Mouse (Mus musculus) spleen, adult 18-20 months (tissue): ENCODE results near the gene Trappc1.

Experiments used
- DNase-seq, 2 experiments: peaks; one replicate each; pipeline ENCODE4 v3.0.0; 2022; ENCODE audit warnings: mixed read lengths in 2 of 2

The Trappc1 gene

DNA sequence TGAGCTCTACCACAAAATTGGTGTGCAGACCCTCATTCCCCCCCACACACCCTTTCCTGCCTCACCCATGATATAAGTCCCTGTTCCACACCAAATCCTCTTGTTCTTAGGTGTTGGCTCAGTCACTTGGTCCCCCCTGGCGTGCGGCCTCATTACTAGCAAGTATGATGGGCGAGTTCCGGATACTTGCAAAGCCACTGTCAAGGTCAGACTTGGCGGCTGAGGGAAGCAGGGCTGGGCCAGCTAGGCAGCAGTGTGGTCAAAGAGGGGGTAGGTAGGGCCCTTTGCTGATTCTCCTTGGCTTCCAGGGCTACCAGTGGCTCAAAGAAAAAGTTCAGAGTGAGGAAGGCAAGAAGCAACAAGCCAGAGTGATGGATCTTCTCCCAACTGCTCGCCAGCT lies 7.4 kb downstream of the Trappc1 start:
- DNase-seq, result no peak

DNA sequence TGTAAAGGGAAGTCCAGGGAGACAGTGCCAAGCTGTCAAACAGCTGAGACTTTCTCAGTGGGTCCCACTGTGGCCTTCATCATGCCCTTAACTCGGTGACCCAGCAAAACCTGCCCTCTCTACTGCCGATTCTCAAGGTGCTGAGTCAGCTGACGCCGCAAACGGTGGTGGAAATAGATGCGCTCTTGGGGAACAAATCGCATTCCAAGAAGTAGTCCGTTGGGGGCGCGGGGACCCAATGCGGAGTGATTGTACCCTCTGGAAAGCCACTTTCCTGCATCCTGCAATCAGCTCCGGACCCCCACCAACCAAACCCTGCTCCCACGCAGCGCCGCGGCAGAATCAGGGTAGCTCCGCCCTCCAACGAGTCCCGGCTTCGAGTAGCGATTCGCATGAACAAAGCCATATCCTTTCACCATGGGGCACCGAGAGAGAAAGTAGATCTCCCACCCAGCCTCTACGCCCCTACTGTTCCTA lies 8.2 kb downstream of the Trappc1 start:
- peak; percentile 44 to 65 for DNase-seq

DNA sequence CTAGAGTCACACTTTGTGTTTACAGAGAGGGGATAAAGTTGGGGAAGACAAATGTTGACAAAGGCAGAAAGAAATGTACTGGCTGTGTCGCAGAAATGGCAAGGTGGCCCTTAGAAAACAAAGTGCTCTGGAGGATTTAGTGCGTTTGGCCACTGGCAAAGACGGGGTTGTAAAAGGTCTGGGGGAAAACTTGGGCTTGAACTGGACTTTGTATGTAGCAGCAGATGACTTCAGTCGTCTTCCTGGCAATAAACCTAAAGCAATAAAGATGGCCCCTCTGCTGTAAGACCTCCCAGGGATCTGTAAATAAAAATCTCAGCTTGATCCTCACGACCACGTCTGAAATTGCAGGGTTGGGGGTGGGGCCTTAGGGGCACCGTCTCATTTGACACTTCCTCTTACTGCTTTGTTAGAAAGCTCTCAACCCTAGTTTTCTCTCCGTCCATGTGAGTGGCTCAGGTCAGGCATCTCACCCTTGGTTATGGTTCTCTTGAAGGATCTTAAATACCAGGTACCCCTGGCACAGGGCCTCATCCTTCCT lies 9.0 kb downstream of the Trappc1 start:
- DNase-seq, result no peak

DNA sequence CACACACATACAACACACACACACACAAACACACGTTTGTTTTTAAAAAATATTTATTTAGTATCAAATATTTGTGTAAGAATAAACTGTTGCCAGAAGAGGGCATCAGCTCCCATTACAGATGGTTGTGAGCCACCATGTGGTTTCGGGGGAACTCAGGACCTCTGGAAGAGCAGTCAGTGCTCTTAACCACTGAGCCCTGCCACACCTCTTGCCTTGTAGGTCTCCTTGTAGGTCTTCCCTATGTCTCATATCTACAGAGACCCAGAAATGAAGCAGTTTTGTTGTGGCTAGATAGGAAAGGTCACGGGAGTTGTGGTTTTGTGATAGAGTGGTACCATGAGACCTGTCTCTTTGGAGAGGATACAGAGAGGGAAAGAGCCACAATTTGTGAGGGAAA lies 10.1 kb downstream of the Trappc1 start:
- DNase-seq, result no peak

- DNase-seq, result no peak
Measured at GRCm38 (mm10) chr11:69334796-69335195, 11.0 kb downstream of the Trappc1 start.

DNA sequence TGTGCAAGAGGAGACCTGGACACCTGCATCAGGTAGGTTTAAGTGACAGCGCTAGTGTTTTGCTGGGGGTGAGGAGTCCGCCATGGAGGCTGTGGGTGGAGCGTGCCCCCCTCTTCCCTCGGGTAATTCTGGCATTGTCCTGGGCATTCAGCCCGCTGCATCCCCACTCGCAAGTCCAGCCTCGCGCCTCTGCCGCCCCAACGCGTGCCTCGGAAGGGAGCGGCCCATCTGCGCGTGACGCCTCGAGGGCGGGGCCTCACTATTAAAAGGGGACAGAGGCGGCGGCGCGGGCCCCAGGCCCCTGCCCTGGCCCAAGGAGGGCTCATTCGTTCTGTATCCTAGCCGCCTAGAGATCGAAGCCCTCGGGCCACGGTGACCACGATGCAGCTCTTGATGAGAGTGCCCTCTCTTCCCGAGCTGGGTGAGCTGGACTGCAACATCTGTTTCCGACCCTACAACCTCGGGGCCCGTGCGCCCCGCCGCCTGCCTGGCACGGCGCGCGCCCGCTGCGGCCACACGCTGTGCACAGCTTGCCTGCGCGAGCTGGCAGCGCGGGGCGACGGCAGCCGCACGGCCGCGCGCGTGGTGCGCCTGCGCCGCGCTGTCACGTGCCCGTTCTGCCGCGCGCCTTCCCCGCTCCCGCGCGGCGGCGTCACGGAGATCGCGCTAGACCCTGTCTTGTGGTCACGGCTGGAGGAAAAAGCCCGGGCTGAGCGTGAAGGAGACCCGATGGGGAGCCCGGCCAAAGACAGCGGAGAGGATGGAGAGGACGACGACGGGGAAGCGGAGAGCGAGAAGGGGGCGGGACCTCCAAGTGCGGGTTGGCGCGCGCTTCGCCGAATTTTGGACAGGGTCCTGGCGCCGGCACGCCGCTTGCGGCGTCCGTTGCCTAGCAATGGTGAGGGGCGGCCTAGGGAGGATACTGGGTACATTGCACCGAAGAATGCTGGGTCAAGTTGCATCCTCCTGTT lies 16.7 kb downstream of the Trappc1 start, which contains the start of gene Rnf227:
TSS of gene Rnf227 (plus strand) at position 301 of the 971 bp plus-strand sequence.
- peak; percentile 59 to 74 for DNase-seq

- no peak for DNase-seq
Measured at GRCm38 (mm10) chr11:69346441-69346840, 22.7 kb downstream of the Trappc1 start.

DNA sequence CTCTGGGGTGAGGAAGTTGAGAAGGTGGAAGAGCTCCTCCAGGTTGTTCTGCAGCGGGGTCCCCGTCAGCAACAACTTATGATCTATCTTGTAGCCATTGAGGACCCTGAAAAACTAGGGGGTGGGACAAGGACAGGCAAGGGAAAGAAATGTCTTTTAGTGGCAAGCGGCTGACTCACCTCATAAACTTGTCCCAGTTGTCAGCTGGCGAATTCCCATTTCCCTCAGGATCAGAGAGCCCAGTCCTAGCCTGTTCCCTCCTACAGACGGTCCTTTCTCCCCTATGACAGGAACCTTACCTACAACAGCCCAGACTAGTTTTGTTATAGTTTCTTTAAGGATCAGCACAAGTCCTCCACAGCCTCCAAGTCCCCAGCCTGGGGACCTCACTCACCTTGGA lies 32.8 kb downstream of the Trappc1 start:
- no peak for DNase-seq

DNA sequence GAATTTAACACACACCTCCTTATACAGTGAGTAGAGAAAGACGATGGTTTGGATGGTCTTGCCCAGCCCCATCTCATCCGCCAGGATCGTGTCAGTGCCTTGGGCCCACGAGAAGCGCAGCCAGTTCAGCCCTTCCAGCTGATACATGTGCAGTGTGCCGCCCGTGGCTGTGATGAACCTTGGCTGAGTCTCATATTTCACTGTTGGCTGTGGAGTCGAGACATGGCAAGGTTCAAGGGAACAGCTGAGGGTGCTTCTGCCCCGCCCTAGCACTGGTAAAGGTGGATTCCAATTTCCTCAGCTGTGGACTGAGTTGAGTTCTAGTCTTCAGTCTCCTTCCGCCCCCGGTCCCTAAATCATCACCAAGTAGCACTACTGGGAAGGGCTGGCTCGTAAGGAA lies 33.9 kb downstream of the Trappc1 start:
- no peak for DNase-seq

GRCm38 (mm10) chr11:69362021-69362420 lies 38.2 kb downstream of the Trappc1 start:
- DNase-seq, result no peak

DNA sequence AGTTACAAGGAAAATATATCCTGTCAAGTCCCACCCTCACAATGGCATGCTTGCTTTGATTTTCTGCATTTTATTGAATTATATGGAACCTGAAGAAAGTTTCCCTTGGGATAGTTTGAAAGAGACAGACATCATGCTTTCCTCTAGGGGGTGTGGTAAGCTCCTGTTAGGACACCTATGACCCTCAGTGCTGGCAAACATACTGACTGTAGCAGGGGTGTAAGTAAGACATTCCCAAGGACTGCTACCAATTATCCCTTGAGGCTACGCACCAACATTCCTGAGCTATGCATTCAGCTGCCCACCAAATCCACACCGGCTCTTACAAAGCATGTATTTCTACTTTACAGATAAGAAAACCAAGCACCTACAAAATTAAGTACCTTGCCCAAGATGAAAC lies 38.7 kb downstream of the Trappc1 start:
- no peak for DNase-seq

DNA sequence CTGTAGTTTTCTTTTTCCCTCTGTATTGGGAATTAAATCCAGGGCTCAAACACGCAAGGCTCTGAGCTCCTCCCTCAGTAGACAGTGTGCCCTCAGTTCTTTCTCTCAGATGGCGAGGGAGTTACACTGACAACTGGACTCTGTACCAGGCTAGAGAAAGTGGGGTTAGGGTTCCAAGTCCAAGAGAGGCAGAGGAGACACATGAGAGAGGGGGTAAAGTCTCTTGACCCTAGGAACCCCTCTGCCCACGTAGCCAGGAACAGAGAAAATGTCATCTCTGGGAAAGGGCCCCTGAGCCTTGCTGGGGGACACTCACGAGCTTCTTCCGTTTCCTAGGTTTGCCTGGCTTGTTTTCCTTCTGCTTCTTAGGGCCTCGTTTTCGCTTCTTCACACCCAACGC lies 40.6 kb downstream of the Trappc1 start:
- DNase-seq, result no peak

- peak; percentile 44 to 53 for DNase-seq
Measured at GRCm38 (mm10) chr11:69364910-69365309, 41.1 kb downstream of the Trappc1 start.

- DNase-seq, result no peak
Measured at GRCm38 (mm10) chr11:69365722-69366121, 41.9 kb downstream of the Trappc1 start.

DNA sequence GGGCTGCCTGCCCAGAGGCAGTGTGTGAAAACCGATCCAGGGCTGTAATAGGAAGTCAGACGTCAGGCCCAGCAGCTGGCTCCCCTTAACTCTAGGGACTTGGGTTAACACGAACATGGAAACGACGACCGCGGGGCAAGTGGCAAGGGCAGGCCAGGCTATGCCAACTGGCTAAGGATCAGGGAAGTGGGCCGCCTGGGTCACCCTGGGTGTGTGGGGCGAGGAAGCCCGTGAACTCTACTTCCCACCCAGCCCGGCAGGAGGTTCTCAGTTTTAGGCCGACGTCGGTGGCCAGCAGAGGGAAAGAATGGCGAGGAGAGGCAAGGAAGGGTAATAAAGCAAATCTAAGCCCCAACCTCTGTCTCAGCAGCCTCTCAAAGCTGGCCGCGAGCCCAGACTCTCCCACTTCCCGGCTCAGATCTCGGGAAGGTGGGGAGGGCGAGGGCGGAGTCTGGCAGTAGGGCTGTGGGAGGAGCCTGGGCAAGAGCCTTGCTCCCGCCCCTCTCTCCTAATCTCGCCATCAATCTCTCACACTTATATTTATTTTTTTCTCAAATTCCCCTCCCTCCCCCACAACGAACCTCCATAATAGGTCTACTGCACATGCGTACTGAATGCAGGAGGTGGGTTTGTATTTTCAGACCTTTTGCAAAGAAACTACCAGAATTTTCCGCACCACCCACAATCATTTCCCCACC lies 42.5 kb downstream of the Trappc1 start:
- peak; percentile 84 to 87 for DNase-seq

DNA sequence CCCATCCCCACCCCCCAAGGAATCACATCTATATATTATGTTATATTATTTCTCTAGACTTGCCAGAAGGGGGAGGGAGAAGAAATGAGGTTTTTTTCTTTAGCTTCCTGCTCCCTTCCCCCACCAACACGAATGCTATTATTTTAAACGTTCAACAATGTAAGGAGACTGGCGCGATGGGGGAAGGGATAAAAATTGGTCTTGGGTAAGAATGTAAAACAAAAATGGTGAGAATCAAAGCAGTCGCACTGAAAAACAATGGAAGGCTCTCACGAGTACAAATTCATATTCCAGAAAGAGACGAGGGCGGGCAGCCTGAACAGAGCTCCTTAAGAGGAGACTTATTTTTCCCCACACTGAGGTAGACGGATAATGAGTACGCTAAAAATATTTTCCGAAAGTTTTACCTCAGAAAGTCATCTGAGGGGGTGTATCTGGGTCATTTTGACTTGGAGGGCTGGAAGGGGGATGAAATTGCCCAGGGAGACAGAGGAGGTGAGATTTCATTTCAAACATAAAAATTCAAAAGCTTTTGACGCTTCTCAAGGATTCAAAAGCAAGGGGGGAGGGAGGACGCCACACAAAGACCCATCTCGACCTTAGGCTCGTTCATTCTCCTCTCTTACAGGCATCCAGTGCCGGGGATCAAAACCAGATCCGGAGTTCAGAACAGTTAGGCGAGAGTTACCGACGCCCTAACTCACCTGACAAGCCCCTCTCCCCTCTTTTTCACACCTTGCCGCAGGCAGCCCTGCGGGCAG lies 43.3 kb downstream of the Trappc1 start:
- peak in 1 of 2 experiments; percentile 46 for DNase-seq

DNA sequence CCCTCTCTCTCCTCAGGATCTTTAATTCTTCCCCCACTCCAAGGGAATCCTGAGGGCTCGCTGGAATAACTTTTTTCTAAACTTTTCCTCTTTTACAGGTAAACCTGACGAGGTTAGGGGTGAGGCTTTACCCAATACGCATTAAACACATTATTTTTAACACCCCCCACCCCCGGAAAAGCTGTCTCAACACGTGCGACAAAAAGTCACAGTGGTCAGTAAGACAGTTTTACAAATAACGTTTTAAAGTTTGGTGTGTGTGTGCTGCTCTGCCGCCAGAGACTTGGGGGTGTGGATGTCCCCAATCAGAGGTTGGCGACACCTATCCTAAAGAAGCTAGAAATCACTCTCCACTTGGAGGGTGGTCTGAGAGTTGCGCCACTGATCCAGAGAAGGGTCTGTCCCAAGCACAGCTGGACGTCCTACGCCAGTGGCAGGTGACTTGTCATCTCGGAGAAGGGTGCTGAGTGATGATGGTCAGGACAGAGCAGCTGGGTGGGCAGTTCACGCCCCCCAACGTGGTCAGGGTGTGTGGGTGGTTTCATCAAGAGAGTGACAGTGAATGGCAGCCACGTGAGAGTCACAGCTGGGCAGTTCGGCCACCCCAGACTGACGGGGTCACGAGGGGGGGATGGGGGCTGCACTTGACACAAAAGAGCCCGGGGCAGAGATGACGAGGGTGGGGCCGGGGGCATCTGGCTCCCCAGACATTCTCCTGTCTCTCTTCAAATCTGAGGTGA lies 44.0 kb downstream of the Trappc1 start:
- peak; percentile 48 to 50 for DNase-seq

GRCm38 (mm10) chr11:69368356-69369214 lies 44.8 kb downstream of the Trappc1 start:
- DNase-seq, result peak; percentile 48 to 61

DNA sequence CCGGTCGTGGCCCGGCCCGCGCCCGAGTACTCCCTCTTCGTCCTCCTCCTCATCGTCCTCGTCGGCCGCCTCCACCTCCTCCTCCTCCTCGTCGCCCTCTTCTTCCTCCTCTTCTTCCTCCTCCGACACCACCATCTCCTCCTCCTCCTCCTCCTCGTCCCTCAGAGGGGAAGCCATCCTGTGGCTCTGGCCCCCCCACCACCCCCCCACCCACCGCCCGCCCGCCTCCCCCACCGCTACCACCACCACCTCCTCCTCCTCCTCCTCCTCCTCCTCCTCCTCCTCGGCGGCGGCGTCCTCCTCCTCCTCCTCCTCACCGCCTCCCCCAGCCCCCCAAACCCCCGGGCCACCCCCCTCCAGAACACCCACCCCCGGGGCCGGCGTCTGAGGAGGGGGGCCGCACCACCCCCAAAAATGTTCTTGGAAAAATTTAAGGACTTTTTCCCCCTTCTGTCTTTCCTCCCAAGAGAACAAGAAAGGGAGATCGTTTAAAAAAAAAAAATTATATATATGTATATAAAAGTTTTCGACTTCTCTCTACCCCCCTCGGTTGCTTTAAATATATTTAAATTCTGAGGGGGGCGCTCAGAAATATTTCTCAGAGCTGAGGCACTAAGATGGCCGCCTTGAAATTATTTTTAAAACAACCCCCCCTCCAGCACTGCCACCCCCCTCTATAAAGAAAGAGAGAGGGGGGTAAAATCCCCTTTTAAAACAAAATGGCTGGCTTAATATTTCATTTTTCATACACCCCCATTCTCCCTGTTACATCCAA lies 45.6 kb downstream of the Trappc1 start, which contains the start of gene Chd3:
TSS of gene Chd3 (minus strand) at position 192 of the 775 bp plus-strand sequence.
- DNase-seq, result no peak
